Mouse (Mus musculus) naive thymus-derived CD4-positive, alpha-beta T cell, adult 2 months (primary cell): ENCODE measurements around the gene Acsm3.
"Not testable (repeated sequence)": the region's sequence is repeated elsewhere in the genome, so short reads cannot be mapped to it uniquely, and the experiment has no call there.

Source experiments
- DNase-seq: peaks from one replicate; pipeline ENCODE4 v3.0.0-alpha.2; 2011; ENCODE audit warnings: low read depth

Acsm3 gene

GRCm38 (mm10) chr7:119760527-119760951, at the start of gene Acsm3:
Gene Acsm3, plus strand, starts transcription at chr7:119760923.
- no peak for DNase-seq

GRCm38 (mm10) chr7:119714111-119714510, 46.6 kb upstream of the Acsm3 start:
- DNase-seq = no peak

- DNase-seq = peak; percentile 95
These were observed 40.3 kb upstream of the Acsm3 start, which contains the start of gene Thumpd1 for GRCm38 (mm10) chr7:119720253-119720946. Gene Thumpd1, minus strand, starts transcription at chr7:119720798.

GRCm38 (mm10) chr7:119720947-119721310, 39.8 kb upstream of the Acsm3 start:
- DNase-seq = no peak

- no peak for DNase-seq
These were observed 33.1 kb upstream of the Acsm3 start for GRCm38 (mm10) chr7:119727621-119728020.

GRCm38 (mm10) chr7:119731262-119731661, 29.5 kb upstream of the Acsm3 start:
- peak; percentile 43 for DNase-seq

GRCm38 (mm10) chr7:119738877-119739276, 21.8 kb upstream of the Acsm3 start:
- no peak for DNase-seq

GRCm38 (mm10) chr7:119739798-119740468, 20.8 kb upstream of the Acsm3 start:
- DNase-seq = not testable (repeated sequence)

- DNase-seq = peak; percentile 30
These were observed 16.4 kb upstream of the Acsm3 start for GRCm38 (mm10) chr7:119744321-119744720.

GRCm38 (mm10) chr7:119745869-119746268, 14.9 kb upstream of the Acsm3 start:
- DNase-seq = no peak

GRCm38 (mm10) chr7:119748761-119749160, 12.0 kb upstream of the Acsm3 start:
- no peak for DNase-seq

- DNase-seq = no peak
These were observed 10.8 kb upstream of the Acsm3 start for GRCm38 (mm10) chr7:119749942-119750341.

GRCm38 (mm10) chr7:119753696-119754095, 7.0 kb upstream of the Acsm3 start:
- no peak for DNase-seq

- no peak for DNase-seq
These were observed 1.5 kb downstream of the Acsm3 start for GRCm38 (mm10) chr7:119762166-119762697.

- DNase-seq = no peak
These were observed 3.7 kb downstream of the Acsm3 start for GRCm38 (mm10) chr7:119764377-119764776.

- DNase-seq = no peak
These were observed 6.3 kb downstream of the Acsm3 start for GRCm38 (mm10) chr7:119766996-119767395.

- no peak for DNase-seq
These were observed 9.2 kb downstream of the Acsm3 start for GRCm38 (mm10) chr7:119769895-119770294.

GRCm38 (mm10) chr7:119783453-119783852, 22.7 kb downstream of the Acsm3 start:
- DNase-seq = no peak

GRCm38 (mm10) chr7:119784908-119785307, 24.2 kb downstream of the Acsm3 start:
- DNase-seq = no peak

- no peak for DNase-seq
These were observed 28.3 kb downstream of the Acsm3 start for GRCm38 (mm10) chr7:119789024-119789423.

GRCm38 (mm10) chr7:119793586-119794250, 33.0 kb downstream of the Acsm3 start, which contains the start of the genes Rexo5 and Eri2:
Gene Rexo5, plus strand, starts transcription at chr7:119794006.
Gene Eri2, minus strand, starts transcription at chr7:119794058.
- peak; percentile 87 for DNase-seq

GRCm38 (mm10) chr7:119794251-119794638, 33.5 kb downstream of the Acsm3 start:
- no peak for DNase-seq

- DNase-seq = peak; percentile 8
These were observed 34.6 kb downstream of the Acsm3 start for GRCm38 (mm10) chr7:119795311-119795710.
